Mouse (Mus musculus): ENCODE results near the gene Gm28778. TPM values are rescaled to one million over a fixed set of nuclear protein-coding genes. Genes with fewer than 3 reads are reported as not detected.
"Not testable (repeated sequence)": the region's sequence is repeated elsewhere in the genome, so short reads cannot be mapped to it uniquely, and the experiment has no call there.

Gm28778 gene
- polyA plus RNA-seq, 1 experiment = 3.8 TPM

DNA sequence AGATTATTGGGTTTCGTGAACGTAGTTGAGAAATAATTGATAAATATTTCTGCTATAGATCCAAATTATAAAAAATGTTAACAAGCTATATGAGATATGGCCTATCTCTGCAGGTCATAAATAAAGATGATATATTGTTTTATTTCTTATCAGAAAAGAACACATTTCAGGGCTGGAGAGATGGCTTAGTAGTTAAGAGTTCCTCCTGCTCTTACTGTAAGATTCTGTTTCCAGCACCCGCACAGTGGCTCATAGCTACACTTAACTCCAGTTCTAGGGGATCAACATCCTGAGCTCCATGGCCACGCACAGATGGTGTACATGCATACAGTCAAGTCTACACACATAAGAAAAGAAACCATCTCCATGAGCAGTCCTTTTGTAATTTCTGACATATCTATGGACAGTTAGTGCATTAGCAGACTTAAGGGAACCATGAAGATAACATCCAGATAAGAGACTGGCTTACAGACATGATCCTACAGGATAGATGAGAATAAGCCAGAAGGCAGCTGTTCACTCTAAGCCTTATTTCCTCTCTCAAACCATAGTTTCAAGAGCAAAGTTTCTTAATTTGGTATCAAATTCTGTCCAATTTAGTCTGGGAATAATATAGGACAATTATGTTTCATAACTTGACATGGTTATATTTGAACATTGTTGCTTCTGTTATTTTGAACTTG is 24.9 kb downstream of the Gm28778 start:
- Histone ChIP-seq H3K27ac (ENCODE audit: insufficient read depth, low read length) (no peak overlapping the region), H3K27me3 (ENCODE audit: control insufficient read depth, insufficient read depth, low read length) (no peaks in the 10 kb centered on the region), H3K4me1 (ENCODE audit: control insufficient read depth, insufficient read depth, low read length) (no peaks in the 10 kb centered on the region), H3K4me3 (replicated peaks; ENCODE audit: insufficient read depth, low read depth, low read length) (no peak overlapping the region)
- 97% methylated on average over 4 of the region's 4 CpGs for WGBS
- DNase-seq = no peak
- TF ChIP-seq POLR2A (IDR thresholded peaks at IDR 0.05; ENCODE audit: borderline replicate concordance, insufficient read depth, low read length) (no peak), CTCF (IDR thresholded peaks at IDR 0.05; ENCODE audit: borderline replicate concordance, insufficient read depth, low read depth, low read length) (no peak)

DNA sequence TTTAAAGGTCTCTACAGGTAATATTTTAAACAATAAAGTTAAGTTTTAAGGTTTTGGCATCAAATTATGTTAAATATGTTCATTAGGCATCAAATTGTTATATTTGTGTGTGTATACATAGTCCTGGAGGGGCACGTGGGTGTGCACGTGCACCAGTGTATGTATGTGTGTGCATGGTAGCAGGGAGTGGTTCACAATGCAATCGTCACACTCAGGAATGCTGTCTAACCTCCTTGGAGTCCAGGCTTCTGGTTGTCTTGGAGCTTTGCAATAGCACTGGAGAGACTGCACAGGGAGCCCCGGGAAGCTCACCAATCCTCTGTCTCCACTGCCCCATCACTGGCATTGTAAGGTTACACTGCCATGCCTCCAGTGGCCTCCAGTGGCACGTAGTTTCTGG is 26.3 kb downstream of the Gm28778 start:
- H3K4me1 ChIP-seq (ENCODE audit: control insufficient read depth, insufficient read depth, low read length) = no peaks in the 10 kb centered on the region
- TF ChIP-seq CTCF (IDR thresholded peaks at IDR 0.05; ENCODE audit: borderline replicate concordance, insufficient read depth, low read depth, low read length) (no peak), POLR2A (IDR thresholded peaks at IDR 0.05; ENCODE audit: borderline replicate concordance, insufficient read depth, low read length) (no peak)
- no peak for DNase-seq
- H3K27me3 ChIP-seq (ENCODE audit: control insufficient read depth, insufficient read depth, low read length) = no peaks in the 10 kb centered on the region
- H3K4me3 ChIP-seq (replicated peaks; ENCODE audit: insufficient read depth, low read depth, low read length) = no peak overlapping the region
- 94% methylated on average over 5 of the region's 5 CpGs for WGBS
- H3K27ac ChIP-seq (ENCODE audit: insufficient read depth, low read length) = no peak overlapping the region

DNA sequence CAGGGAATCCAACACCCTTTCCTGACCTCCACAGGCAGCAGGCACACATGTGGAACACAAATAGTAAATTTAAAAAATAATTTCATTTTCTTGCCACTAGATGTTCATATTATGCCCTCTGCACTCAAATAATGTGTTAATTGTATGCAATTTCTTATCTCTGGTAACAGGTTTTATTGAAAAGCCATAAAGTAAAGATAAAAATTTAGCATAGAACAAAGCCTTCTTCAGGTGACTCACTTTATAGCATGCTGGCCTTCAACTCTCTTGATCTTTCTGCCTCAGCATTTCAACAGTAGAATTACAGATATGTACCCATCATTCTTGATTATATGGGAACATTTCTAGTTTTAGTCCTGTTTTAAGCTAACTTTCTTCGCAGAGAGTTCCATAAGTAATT is 27.4 kb downstream of the Gm28778 start:
- TF ChIP-seq POLR2A (IDR thresholded peaks at IDR 0.05; ENCODE audit: borderline replicate concordance, insufficient read depth, low read length) (no peak), CTCF (IDR thresholded peaks at IDR 0.05; ENCODE audit: borderline replicate concordance, insufficient read depth, low read depth, low read length) (no peak)
- no peaks in the 10 kb centered on the region for H3K27me3 ChIP-seq (ENCODE audit: control insufficient read depth, insufficient read depth, low read length)
- WGBS = 98% methylated on average over 1 of the region's 1 CpGs
- no peak overlapping the region for H3K27ac ChIP-seq (ENCODE audit: insufficient read depth, low read length)
- no peak for DNase-seq
- H3K4me1 ChIP-seq (ENCODE audit: control insufficient read depth, insufficient read depth, low read length) = no peaks in the 10 kb centered on the region
- no peak overlapping the region for H3K4me3 ChIP-seq (replicated peaks; ENCODE audit: insufficient read depth, low read depth, low read length)

DNA sequence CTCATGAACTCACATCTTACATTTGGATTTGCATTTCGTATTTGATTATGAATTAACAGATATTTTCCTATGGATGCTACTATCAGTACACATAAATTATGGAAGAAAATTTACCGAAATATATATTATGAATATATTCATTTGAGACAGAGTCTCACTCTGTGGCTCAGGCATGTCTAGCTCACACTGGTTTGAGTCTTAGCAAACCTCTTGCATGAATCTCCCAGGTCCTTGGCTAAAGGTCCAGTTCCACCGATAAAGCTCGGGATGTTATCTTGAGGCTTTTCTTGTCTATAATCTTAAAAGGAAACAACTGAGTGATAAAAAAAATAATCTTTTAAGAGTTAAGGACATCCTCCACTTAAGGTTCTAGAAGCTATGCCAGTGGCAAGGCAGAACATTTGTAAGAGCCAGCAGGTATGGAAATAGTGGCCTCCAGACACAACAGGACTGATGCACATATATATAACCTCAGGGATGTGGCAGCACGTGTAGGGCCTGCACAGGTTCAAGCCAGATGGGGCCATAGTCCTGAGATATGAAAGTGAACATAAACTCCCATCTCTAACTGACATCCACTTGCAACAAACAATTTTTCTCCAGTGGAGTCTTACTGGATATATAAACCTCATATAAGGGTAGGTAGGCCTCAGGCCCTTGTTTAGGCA is 28.1 kb downstream of the Gm28778 start:
- H3K27me3 ChIP-seq (ENCODE audit: control insufficient read depth, insufficient read depth, low read length) = no peaks in the 10 kb centered on the region
- no peaks in the 10 kb centered on the region for H3K4me1 ChIP-seq (ENCODE audit: control insufficient read depth, insufficient read depth, low read length)
- no peak for DNase-seq
- no peak overlapping the region for H3K27ac ChIP-seq (ENCODE audit: insufficient read depth, low read length)
- WGBS = 92% methylated on average over 5 of the region's 5 CpGs
- H3K4me3 ChIP-seq (replicated peaks; ENCODE audit: insufficient read depth, low read depth, low read length) = no peak overlapping the region
- TF ChIP-seq CTCF (IDR thresholded peaks at IDR 0.05; ENCODE audit: borderline replicate concordance, insufficient read depth, low read depth, low read length) (no peak), POLR2A (IDR thresholded peaks at IDR 0.05; ENCODE audit: borderline replicate concordance, insufficient read depth, low read length) (no peak)

DNA sequence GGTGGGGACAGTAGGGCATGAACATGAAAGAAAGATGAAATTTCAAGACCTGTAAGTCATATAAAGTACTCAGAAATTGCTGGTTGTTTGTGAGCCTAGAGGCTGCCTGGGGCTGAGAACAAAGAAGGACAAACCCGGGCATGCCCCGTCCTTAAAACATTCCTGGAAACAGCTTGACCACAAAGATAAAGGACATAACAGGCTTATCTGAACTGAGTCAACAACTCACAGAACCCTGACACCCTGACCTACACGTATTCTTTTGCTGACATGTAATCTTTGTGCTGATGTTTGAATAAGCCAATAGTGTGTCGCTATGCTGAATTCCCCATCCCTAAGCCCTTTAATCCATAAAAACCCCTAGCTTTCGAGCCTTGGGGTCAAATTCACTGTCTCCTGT is 36.6 kb downstream of the Gm28778 start:
- not testable (repeated sequence) for H3K4me3 ChIP-seq (replicated peaks; ENCODE audit: insufficient read depth, low read depth, low read length); H3K27me3 ChIP-seq (ENCODE audit: control insufficient read depth, insufficient read depth, low read length); H3K27ac ChIP-seq (ENCODE audit: insufficient read depth, low read length); DNase-seq; H3K4me1 ChIP-seq (ENCODE audit: control insufficient read depth, insufficient read depth, low read length)
- 85% methylated on average over 5 of the region's 5 CpGs for WGBS

DNA sequence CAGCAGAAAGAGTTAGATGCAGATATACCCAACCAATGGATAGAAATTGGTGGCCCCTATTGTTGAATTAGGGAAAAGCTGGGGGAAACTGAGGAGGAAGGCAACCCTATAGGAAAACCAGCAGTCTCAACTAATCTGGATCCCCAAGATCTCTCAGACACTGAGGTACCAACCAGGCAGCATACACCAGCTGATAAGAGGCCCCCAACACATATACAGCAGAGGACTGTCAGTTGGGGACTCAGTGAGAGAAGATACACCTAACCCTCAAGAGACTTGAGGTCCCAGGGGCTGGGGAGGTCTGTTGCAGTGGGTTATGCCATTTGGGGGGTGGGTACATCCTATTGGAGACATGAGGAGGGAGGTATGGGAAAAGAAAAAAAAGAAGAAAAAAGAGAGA is 38.6 kb downstream of the Gm28778 start:
- no peak overlapping the region for H3K4me3 ChIP-seq (replicated peaks; ENCODE audit: insufficient read depth, low read depth, low read length)
- H3K27me3 ChIP-seq (ENCODE audit: control insufficient read depth, insufficient read depth, low read length) = no peaks in the 10 kb centered on the region
- H3K27ac ChIP-seq (ENCODE audit: insufficient read depth, low read length) = no peak overlapping the region
- no peak for DNase-seq
- no peaks in the 10 kb centered on the region for H3K4me1 ChIP-seq (ENCODE audit: control insufficient read depth, insufficient read depth, low read length)
- TF ChIP-seq POLR2A (IDR thresholded peaks at IDR 0.05; ENCODE audit: borderline replicate concordance, insufficient read depth, low read length) = no peak

DNA sequence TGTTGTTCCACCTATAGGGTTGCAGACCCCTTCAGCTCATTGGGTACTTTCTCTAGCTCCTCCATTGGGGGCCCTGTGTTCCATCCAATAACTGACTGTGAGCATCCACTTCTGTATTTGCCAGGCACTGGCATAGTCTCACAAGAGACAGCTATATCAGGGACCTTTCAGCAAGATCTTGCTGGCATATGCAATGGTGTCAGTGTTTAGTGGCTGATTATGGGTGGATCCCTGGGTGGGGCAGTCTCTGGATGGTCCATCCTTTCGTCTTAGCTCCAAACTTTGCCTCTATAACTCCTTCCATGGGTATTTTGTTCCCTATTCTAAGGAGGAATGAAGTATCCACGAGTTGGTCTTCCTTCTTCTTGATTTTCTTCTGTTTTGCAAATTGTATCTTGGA is 40.5 kb downstream of the Gm28778 start:
- not testable (repeated sequence) for H3K4me1 ChIP-seq (ENCODE audit: control insufficient read depth, insufficient read depth, low read length)
- WGBS = 56% methylated on average over 2 of the region's 2 CpGs

DNA sequence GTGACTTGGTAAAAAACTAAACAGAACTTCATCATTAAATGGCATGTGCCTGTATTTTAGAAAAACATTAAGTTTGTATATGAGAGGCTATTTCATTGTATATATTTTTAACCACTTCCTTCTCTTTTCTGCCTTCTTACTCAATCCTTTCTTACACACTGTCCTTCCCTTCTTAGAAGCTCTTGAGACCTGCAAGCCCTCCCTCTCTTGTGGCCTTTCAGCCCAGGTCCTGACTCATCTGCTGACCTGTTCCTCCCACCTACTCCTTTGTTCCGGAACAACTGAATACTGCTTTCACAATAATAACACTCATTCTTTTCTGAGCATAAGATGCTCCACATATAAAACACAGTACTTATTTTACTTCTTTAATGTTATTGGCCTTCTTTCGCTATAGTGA is 44.2 kb downstream of the Gm28778 start:
- Histone ChIP-seq H3K27me3 (ENCODE audit: control insufficient read depth, insufficient read depth, low read length) (no peaks in the 10 kb centered on the region), H3K4me1 (ENCODE audit: control insufficient read depth, insufficient read depth, low read length) (no peaks in the 10 kb centered on the region), H3K27ac (ENCODE audit: insufficient read depth, low read length) (no peak overlapping the region), H3K4me3 (replicated peaks; ENCODE audit: insufficient read depth, low read depth, low read length) (no peak overlapping the region)
- no peak for DNase-seq
- 98% methylated on average over 2 of the region's 2 CpGs for WGBS
- TF ChIP-seq POLR2A (IDR thresholded peaks at IDR 0.05; ENCODE audit: borderline replicate concordance, insufficient read depth, low read length) (no peak), CTCF (IDR thresholded peaks at IDR 0.05; ENCODE audit: borderline replicate concordance, insufficient read depth, low read depth, low read length) (no peak)

More for the DNA sequence above, 40.5 kb downstream of the Gm28778 start:
- H3K4me3 ChIP-seq (replicated peaks; ENCODE audit: insufficient read depth, low read depth, low read length); H3K27ac ChIP-seq (ENCODE audit: insufficient read depth, low read length); H3K27me3 ChIP-seq (ENCODE audit: control insufficient read depth, insufficient read depth, low read length); DNase-seq: not testable (repeated sequence)

Measured in cerebellum, adult 2 months (tissue).